Mouse (Mus musculus): Measurements from ENCODE around the gene Mst1r. TPM values are rescaled to one million over a fixed set of nuclear protein-coding genes. Genes with fewer than 3 reads are reported as not detected.

The Mst1r gene
- polyA plus RNA-seq (2017; shearing (Covaris generic)), result 0.25 TPM

DNA sequence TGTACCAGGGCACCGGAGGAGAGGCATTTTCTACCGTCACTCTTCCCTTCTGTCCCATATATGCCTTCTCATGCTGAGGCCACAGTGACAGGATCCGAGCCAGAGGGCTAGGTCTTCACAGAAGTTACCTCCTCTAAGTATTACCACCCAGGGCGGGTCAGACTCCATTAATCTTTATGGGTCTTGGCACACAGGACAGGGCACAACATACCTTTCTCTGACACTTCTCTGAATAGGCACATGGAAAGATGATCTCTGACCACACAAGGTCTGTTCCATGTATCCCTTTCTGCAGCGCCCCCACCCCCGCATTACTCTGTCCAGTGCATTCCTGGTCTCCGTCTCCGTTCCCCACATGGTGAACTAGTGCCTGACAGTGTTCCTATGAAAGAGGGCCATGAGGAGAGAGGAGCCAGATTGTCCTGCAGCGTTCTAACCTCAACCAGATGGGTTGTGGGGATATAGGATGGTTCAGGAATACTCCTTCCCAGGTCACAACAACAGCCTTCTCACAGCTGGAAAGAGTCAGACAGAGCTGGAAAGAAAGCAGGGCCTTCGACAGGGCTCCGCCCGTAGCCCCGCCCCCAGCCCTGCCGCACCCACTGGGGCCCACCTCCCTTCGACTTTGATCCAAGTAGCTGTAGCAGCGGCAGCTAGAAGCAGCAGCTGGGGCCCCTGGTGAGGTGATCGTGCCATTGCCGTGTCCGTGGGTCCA is at the start of gene Mst1r:
Gene Mst1r (plus strand): TSS at position 622 of the 715 bp plus-strand sequence.

DNA sequence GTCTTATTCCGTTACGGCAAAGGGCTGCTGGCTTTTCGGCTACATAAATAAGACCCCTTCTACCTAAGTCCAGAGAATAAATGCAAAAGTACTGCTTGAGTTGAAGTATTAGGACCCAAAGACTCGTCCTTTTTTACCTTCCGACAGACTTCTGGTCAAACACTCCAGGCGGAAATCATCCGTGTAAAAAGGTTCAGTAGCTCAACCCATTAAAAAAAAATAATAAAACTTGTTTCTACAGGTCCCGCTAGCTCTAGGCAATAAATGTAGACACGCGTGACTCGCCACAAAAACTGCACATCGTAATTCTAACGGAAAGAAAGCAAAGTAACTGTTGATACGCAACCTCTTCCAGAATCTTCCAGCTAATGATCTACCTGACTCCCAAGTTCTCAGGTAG is 33.5 kb upstream of the Mst1r start, which contains the start of gene Rbm6:
Gene Rbm6 (minus strand): TSS at position 101 of the 400 bp plus-strand sequence.

DNA sequence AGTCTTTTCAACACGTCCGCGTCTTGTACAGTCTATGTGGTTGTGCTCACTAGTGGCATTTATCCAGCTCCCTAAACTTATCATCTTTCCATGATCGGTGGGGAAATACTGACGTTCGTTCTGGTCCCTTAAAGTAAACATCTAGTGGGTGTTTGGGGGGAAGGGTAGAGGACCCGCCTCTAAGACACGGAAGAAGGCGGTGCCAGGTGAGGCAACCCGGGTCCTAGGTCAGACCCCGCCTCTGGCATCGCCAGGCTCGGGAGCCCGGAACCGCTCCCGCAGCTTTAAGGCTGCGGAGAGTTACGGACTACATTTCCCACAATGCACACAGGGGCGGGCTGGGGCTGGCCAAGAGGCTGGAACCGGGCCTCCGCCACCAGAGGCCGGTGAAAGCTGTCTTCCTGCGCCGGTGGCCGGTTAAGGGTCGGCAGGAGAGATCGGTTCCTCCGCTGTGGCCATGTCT is 18.8 kb upstream of the Mst1r start, which contains the start of gene Mon1a:
Gene Mon1a (plus strand): TSS at position 348 of the 463 bp plus-strand sequence.

DNA sequence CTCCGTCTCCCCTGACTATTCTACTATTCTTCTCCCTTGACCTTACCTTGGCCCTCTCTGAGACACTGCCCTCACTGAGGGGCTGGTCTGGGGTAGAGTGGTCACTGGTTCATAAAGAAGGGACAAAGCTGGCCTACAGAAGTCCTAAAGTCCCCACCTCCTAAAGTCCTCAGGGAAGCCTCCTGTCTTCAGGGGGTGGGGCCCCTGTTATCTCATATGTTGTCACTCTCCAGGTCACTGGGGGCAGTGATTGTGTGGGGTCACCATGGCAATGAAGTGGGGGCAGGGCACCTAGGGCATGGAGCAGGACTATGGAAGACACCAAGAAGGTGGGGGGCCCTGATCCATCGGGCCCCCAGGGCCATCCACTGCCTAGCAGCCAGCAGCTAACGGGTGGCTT is 21.5 kb downstream of the Mst1r start, which contains the start of gene Actl11:
Gene Actl11 (plus strand): TSS at position 301 of the 400 bp plus-strand sequence.

DNA sequence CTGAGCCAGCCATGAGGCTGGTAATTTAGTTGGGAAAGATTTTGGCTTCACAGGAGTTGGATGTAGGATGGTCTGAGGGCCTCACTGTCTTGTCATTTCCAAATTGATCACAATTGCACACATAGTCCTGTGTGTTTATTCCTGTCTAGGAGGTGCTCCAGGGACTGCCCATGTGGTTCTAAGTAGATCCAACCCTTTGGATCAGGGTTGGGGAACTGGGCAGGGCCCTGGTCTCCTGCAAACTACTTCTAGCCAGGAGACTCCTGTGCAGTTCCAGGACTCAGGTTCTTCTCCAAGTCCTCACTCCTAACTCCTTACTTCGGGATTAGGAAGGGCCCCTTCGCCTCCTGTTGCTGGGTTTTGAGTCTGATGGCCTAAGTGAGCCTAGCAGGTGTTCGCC is 28.7 kb downstream of the Mst1r start, which contains the start of gene Camkv:
Gene Camkv (plus strand): TSS at position 301 of the 400 bp plus-strand sequence.

DNA sequence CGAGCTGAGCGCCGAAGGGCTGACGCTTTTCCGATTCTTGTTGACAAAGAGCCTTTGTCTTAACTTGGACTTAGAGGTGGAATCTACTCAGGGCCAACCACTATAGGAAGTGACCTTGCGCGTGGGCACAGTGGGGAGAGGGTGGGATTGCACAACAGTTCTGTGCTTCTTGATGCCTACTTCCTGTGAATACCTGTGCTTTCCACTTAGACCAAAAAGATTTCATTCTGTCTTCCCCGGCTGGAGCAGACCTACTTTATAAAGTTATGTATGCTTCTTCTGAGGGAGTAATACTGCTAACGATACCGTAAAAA is 43.2 kb downstream of the Mst1r start, which contains the start of gene Traip:
Gene Traip (plus strand): TSS at position 215 of the 314 bp plus-strand sequence.

Other genes starting within 250 kb of the Mst1r start
- 0.11 TPM for gene Slc38a3, start 237.3 kb upstream of the Mst1r start, polyA plus RNA-seq (2017; shearing (Covaris generic))
- gene Gnat1, start 227.2 kb upstream of the Mst1r start, polyA plus RNA-seq (2017; shearing (Covaris generic)), result 5.7 TPM
- gene Sema3f, start 196.4 kb upstream of the Mst1r start, polyA plus RNA-seq (2017; shearing (Covaris generic)), result 0.72 TPM
- gene Rbm5, start 135.9 kb upstream of the Mst1r start, polyA plus RNA-seq (2017; shearing (Covaris generic)), result 309 TPM
- gene Rbm6, start 33.6 kb upstream of the Mst1r start, polyA plus RNA-seq (2017; shearing (Covaris generic)), result 128 TPM
- 27.7 TPM for gene Mon1a, start 18.7 kb upstream of the Mst1r start, polyA plus RNA-seq (2017; shearing (Covaris generic))
- not detected for gene Actl11, start 21.6 kb downstream of the Mst1r start, polyA plus RNA-seq (2017; shearing (Covaris generic))
- not detected for gene Camkv, start 28.8 kb downstream of the Mst1r start, polyA plus RNA-seq (2017; shearing (Covaris generic))
- 4.1 TPM for gene Traip, start 43.3 kb downstream of the Mst1r start, polyA plus RNA-seq (2017; shearing (Covaris generic))
- 179 TPM for gene Uba7, start 68.6 kb downstream of the Mst1r start, polyA plus RNA-seq (2017; shearing (Covaris generic))
- gene Gm20661, start 76.2 kb downstream of the Mst1r start, polyA plus RNA-seq (2017; shearing (Covaris generic)), result not detected
- gene Inka1, start 79.0 kb downstream of the Mst1r start, polyA plus RNA-seq (2017; shearing (Covaris generic)), result 1.8 TPM
- gene Cdhr4, start 85.6 kb downstream of the Mst1r start, polyA plus RNA-seq (2017; shearing (Covaris generic)), result 0.60 TPM
- gene Gm20662, start 89.5 kb downstream of the Mst1r start, polyA plus RNA-seq (2017; shearing (Covaris generic)), result not detected
- gene Ip6k1, start 95.6 kb downstream of the Mst1r start, polyA plus RNA-seq (2017; shearing (Covaris generic)), result 202 TPM
- 14.5 TPM for gene Gmppb, start 142.4 kb downstream of the Mst1r start, polyA plus RNA-seq (2017; shearing (Covaris generic))
- gene Amigo3, start 146.3 kb downstream of the Mst1r start, polyA plus RNA-seq (2017; shearing (Covaris generic)), result 0.85 TPM
- 2.0 TPM for gene Mst1, start 173.6 kb downstream of the Mst1r start, polyA plus RNA-seq (2017; shearing (Covaris generic))
- gene Rnf123, start 176.5 kb downstream of the Mst1r start, polyA plus RNA-seq (2017; shearing (Covaris generic)), result 116 TPM
- gene Apeh, start 187.7 kb downstream of the Mst1r start, polyA plus RNA-seq (2017; shearing (Covaris generic)), result 71.3 TPM